Mouse (Mus musculus) adrenal gland, adult (tissue): ENCODE measurements around the gene Npas3.
A peak's percentile ranks its signal among the peaks of the same experiment; 100 is the strongest.

Experiments used
- DNase-seq, 2 experiments: peaks; one replicate each; pipeline ENCODE4 v3.0.0; 2022 to 2023; ENCODE audit warnings: low spot score in 1 of 2; ENCODE audit not compliant: inconsistent age in 2 of 2

Npas3 gene

GRCm38 (mm10) chr12:53407776-53408175, 159.3 kb downstream of the Npas3 start:
- no peak for DNase-seq

- DNase-seq, result peak; percentile 21 to 71
Observed at GRCm38 (mm10) chr12:53409711-53410110, 161.2 kb downstream of the Npas3 start.

GRCm38 (mm10) chr12:53410647-53411046, 162.2 kb downstream of the Npas3 start:
- no peak for DNase-seq

GRCm38 (mm10) chr12:53416096-53416495, 167.6 kb downstream of the Npas3 start:
- DNase-seq, result peak in 1 of 2 experiments; percentile 49

- DNase-seq, result peak in 1 of 2 experiments; percentile 45
Observed at GRCm38 (mm10) chr12:53421701-53422100, 173.2 kb downstream of the Npas3 start.

- DNase-seq, result no peak
Observed at GRCm38 (mm10) chr12:53423631-53424030, 175.2 kb downstream of the Npas3 start.

- DNase-seq, result no peak
Observed at GRCm38 (mm10) chr12:53426006-53426405, 177.5 kb downstream of the Npas3 start.

GRCm38 (mm10) chr12:53427153-53427552, 178.7 kb downstream of the Npas3 start:
- no peak for DNase-seq

- no peak for DNase-seq
Observed at GRCm38 (mm10) chr12:53442029-53442428, 193.6 kb downstream of the Npas3 start.

GRCm38 (mm10) chr12:53447469-53447868, 199.0 kb downstream of the Npas3 start:
- DNase-seq, result no peak

GRCm38 (mm10) chr12:53448040-53448439, 199.6 kb downstream of the Npas3 start:
- no peak for DNase-seq

- DNase-seq, result no peak
Observed at GRCm38 (mm10) chr12:53467549-53467948, 219.1 kb downstream of the Npas3 start.

- no peak for DNase-seq
Observed at GRCm38 (mm10) chr12:53474486-53474885, 226.0 kb downstream of the Npas3 start.

- no peak for DNase-seq
Observed at GRCm38 (mm10) chr12:53484924-53485323, 236.4 kb downstream of the Npas3 start.

- DNase-seq, result no peak
Observed at GRCm38 (mm10) chr12:53496386-53496785, 247.9 kb downstream of the Npas3 start.

GRCm38 (mm10) chr12:53514885-53515284, 266.4 kb downstream of the Npas3 start:
- no peak for DNase-seq

- peak; percentile 54 to 58 for DNase-seq
Observed at GRCm38 (mm10) chr12:53519556-53519955, 271.1 kb downstream of the Npas3 start.

- DNase-seq, result no peak
Observed at GRCm38 (mm10) chr12:53522631-53523030, 274.2 kb downstream of the Npas3 start.

- no peak for DNase-seq
Observed at GRCm38 (mm10) chr12:53527046-53527445, 278.6 kb downstream of the Npas3 start.

- DNase-seq, result no peak
Observed at GRCm38 (mm10) chr12:53529345-53529744, 280.9 kb downstream of the Npas3 start.

- DNase-seq, result no peak
Observed at GRCm38 (mm10) chr12:53536816-53537215, 288.3 kb downstream of the Npas3 start.

- no peak for DNase-seq
Observed at GRCm38 (mm10) chr12:53556359-53556758, 307.9 kb downstream of the Npas3 start.

- DNase-seq, result no peak
Observed at GRCm38 (mm10) chr12:53558259-53558658, 309.8 kb downstream of the Npas3 start.
